In the genomic region with DNA sequence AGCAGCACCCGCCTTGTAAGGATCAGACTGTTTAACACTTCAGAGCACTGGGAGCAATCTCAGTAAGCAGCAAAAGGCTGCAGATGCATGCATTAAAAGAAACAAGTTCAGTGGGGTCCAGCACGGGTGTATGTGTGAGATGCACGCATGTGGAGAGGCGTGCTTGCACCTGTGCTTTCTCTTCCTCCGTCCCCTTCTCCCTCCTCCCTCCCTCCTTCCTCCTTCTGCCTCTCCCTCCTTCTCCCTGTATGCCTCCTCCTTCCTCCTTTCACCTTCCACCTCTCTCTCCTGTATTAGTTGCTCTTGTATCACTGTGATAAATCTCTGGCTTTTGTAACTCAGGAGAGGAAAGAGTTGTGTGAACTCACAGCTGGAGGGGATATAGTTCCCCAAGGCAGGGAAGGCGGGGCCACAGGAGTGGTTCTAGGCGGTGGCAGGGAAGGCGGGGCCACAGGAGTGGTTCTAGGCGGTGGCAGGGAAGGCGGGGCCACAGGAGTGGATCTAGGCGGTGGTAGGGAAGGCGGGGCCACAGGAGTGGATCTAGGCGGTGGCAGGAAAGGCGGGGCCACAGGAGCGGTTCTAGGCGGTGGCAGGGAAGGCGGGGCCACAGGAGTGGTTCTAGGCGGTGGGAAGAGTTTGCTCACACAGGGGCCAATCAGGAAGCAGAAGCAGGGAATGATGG, we compare ENCODE assay signal across 9 mouse cellular contexts.
A peak's percentile ranks its signal among the peaks of the same experiment; 100 is the strongest.
DNase-seq lines count a peak whose midpoint lies in the region; ATAC-seq and TF ChIP-seq lines count a peak whose summit lies in the region.
"Had no signal": no experiment of that assay in that cellular context is flagged by ENCODE, and none has a peak within 500 bp of the region (broad histone marks: within the 10 kb centered on the region; RNA-seq: fewer than 3 reads in every experiment).

No protein-coding gene starts in this region.

- H3K27ac ChIP-seq in kidney, embryonic 16.5 days (ENCODE audit: low read length): no peak overlapping the region
- no peak overlapping the region for H3K27ac ChIP-seq in spleen, adult 2 months (ENCODE audit: insufficient read depth, low read length)

- ATAC-seq in erythroid progenitor cell, adult 5-6 weeks (replicated peaks; ENCODE audit: low FRiP score, poor library complexity, severe bottlenecking): peak; percentile 82
- ATAC-seq in kidney, embryonic 16.5 days (ENCODE audit: low FRiP score, low TSS enrichment): peak; percentile 87

- TF ChIP-seq CTCF in spleen, adult 2 months (IDR thresholded peaks at IDR 0.05; ENCODE audit: extremely low read depth, insufficient read depth, insufficient read length, insufficient replicate concordance): no peak

- DNase-seq in urinary bladder, adult 18-20 months (ENCODE audit: low spot score in 2 of 2): peak; percentile 5 to 16
- no peak for DNase-seq in urinary bladder, postnatal 4 days (ENCODE audit: low spot score in 2 of 2)
- peak; percentile 36 to 58 for DNase-seq in lung, postnatal 4 days
- peak; percentile 34 to 40 for DNase-seq in spleen, adult 2 months (ENCODE audit: low read depth in 1 of 2, low spot score in 2 of 2)
- no peak for DNase-seq in cerebellum, adult 11 months
- DNase-seq in left cerebral cortex, postnatal 36 days (ENCODE audit: low spot score in 2 of 2): no peak

- 3% methylated on average over 18 of the region's 18 CpGs for WGBS in kidney, embryonic 16.5 days
- 4% methylated on average over 18 of the region's 18 CpGs for WGBS in spleen, adult 2 months

- H3K4me3 ChIP-seq in kidney, embryonic 16.5 days (ENCODE audit: low read length): no peak overlapping the region
- H3K4me3 ChIP-seq in spleen, adult 2 months (ENCODE audit: extremely low read depth, insufficient read depth, insufficient read length): no peak overlapping the region
- H3K4me3 ChIP-seq: erythroblast, embryonic 14.5 days had no signal

- no peaks in the 10 kb centered on the region for H3K27me3 ChIP-seq in kidney, embryonic 16.5 days (ENCODE audit: insufficient read depth, low read length)
- H3K27me3 ChIP-seq in spleen, adult 2 months (ENCODE audit: control insufficient read depth, insufficient read depth, low read length): no peaks in the 10 kb centered on the region

- peaks cover 9% of the 10 kb centered on the region; the same call in 1 of the 2 replicates for H3K4me1 ChIP-seq in kidney, embryonic 16.5 days (ENCODE audit: insufficient read depth, low read length)
- H3K4me1 ChIP-seq in spleen, adult 2 months (ENCODE audit: control insufficient read depth, insufficient read depth, insufficient read length): no peaks in the 10 kb centered on the region

- H3K4me2 ChIP-seq in kidney, embryonic 16.5 days (replicated peaks; ENCODE audit: low read depth, low read length): peak overlapping the region; percentile 41

- H3K36me3 ChIP-seq in kidney, embryonic 16.5 days (ENCODE audit: insufficient read depth, low read length): 0 out of 2 replicates have a peak, but pooled peaks cover 2% of the 10 kb centered on the region
- H3K36me3 ChIP-seq in spleen, adult 2 months (ENCODE audit: control insufficient read depth, insufficient read depth, low read length): no peaks in the 10 kb centered on the region

- H3K9me3 ChIP-seq in kidney, embryonic 16.5 days (ENCODE audit: low read length): peaks cover under 1% of the 10 kb centered on the region; the same call in 1 of the 2 replicates

- intact Hi-C loops in left cerebral cortex, postnatal 36 days (cut with DNase I): no loop called here

- H3K9ac ChIP-seq in kidney, embryonic 16.5 days (replicated peaks; ENCODE audit: low read length): no peak overlapping the region

- no peak for TF ChIP-seq POLR2A in spleen, adult 2 months (IDR thresholded peaks at IDR 0.05; ENCODE audit: low read depth, low read length)

Comparison
In these comparisons a context has a peak if more than half of its experiments do, and no peak if none do; other contexts are left out.
1. DNase-seq: peak in urinary bladder, adult 18-20 months (2 of 2), lung, postnatal 4 days (2 of 2) and spleen, adult 2 months (2 of 2); none in urinary bladder, postnatal 4 days (0 of 2), cerebellum, adult 11 months (single experiment) and left cerebral cortex, postnatal 36 days (0 of 2).